Mouse (Mus musculus): ENCODE data around the gene Hprt. TPM values are rescaled to one million over a fixed set of nuclear protein-coding genes. Genes with fewer than 3 reads are reported as not detected.

The Hprt gene
- polyA plus RNA-seq, 1 experiment, result 20.2 TPM

- no peak for DNase-seq (ENCODE audit: low read depth, low spot score)
- WGBS, result 57% methylated on average over 5 of the region's 5 CpGs
Observed at GRCm38 (mm10) chrX:53039651-53040050, 51.7 kb downstream of the Hprt start.

- WGBS, result 83% methylated on average over 6 of the region's 6 CpGs
Observed at GRCm38 (mm10) chrX:53040138-53040537, 52.2 kb downstream of the Hprt start.

GRCm38 (mm10) chrX:53041006-53041405 lies 53.1 kb downstream of the Hprt start:
- no peak for DNase-seq (ENCODE audit: low read depth, low spot score)
- whole genome bisulfite sequencing, result 80% methylated on average over 6 of the region's 6 CpGs

More at GRCm38 (mm10) chrX:53040138-53040537, 52.2 kb downstream of the Hprt start:
- DNase-seq (ENCODE audit: low read depth, low spot score), result no peak

- no peak for DNase-seq (ENCODE audit: low read depth, low spot score)
- WGBS, result 51% methylated on average over 10 of the region's 10 CpGs
Observed at GRCm38 (mm10) chrX:53045187-53045903, 57.4 kb downstream of the Hprt start.

GRCm38 (mm10) chrX:53046033-53046432 lies 58.1 kb downstream of the Hprt start:
- whole genome bisulfite sequencing, result 70% methylated on average over 4 of the region's 4 CpGs
- DNase-seq (ENCODE audit: low read depth, low spot score), result no peak

GRCm38 (mm10) chrX:53046911-53047310 lies 59.0 kb downstream of the Hprt start:
- no peak for DNase-seq (ENCODE audit: low read depth, low spot score)
- 40% methylated on average over 2 of the region's 2 CpGs for WGBS

GRCm38 (mm10) chrX:53049196-53049595 lies 61.3 kb downstream of the Hprt start:
- DNase-seq (ENCODE audit: low read depth, low spot score), result no peak
- 79% methylated on average over 4 of the region's 4 CpGs for WGBS

GRCm38 (mm10) chrX:53050353-53050752 lies 62.4 kb downstream of the Hprt start:
- 33% methylated on average over 9 of the region's 9 CpGs for WGBS
- DNase-seq (ENCODE audit: low read depth, low spot score), result no peak

- 36% methylated on average over 12 of the region's 13 CpGs for WGBS
- no peak for DNase-seq (ENCODE audit: low read depth, low spot score)
Observed at GRCm38 (mm10) chrX:53052652-53053500, 64.9 kb downstream of the Hprt start.

GRCm38 (mm10) chrX:53053885-53054284 lies 65.9 kb downstream of the Hprt start:
- no peak for DNase-seq (ENCODE audit: low read depth, low spot score)
- 48% methylated on average over 5 of the region's 5 CpGs for WGBS

GRCm38 (mm10) chrX:53055771-53056170 lies 67.8 kb downstream of the Hprt start:
- WGBS, result 25% methylated on average over 9 of the region's 9 CpGs
- DNase-seq (ENCODE audit: low read depth, low spot score), result no peak

GRCm38 (mm10) chrX:53056627-53057026 lies 68.7 kb downstream of the Hprt start:
- no peak for DNase-seq (ENCODE audit: low read depth, low spot score)
- 14% methylated on average over 32 of the region's 33 CpGs for WGBS

- WGBS, result 15% methylated on average over 41 of the region's 42 CpGs
- no peak for DNase-seq (ENCODE audit: low read depth, low spot score)
Observed at GRCm38 (mm10) chrX:53057054-53057759, 69.3 kb downstream of the Hprt start.

- WGBS, result 46% methylated on average over 6 of the region's 6 CpGs
- no peak for DNase-seq (ENCODE audit: low read depth, low spot score)
Observed at GRCm38 (mm10) chrX:53057760-53058090, 69.8 kb downstream of the Hprt start.

GRCm38 (mm10) chrX:53058459-53059280 lies 70.7 kb downstream of the Hprt start:
- 16% methylated on average over 33 of the region's 33 CpGs for WGBS
- DNase-seq (ENCODE audit: low read depth, low spot score), result no peak

GRCm38 (mm10) chrX:53059426-53060007 lies 71.6 kb downstream of the Hprt start:
- 63% methylated on average over 11 of the region's 11 CpGs for WGBS
- no peak for DNase-seq (ENCODE audit: low read depth, low spot score)

GRCm38 (mm10) chrX:53064406-53064805 lies 76.5 kb downstream of the Hprt start:
- no peak for DNase-seq (ENCODE audit: low read depth, low spot score)
- WGBS, result 69% methylated on average over 3 of the region's 3 CpGs
